Mouse (Mus musculus): ENCODE measurements around the gene Mthfsd. TPM values are rescaled to one million over a fixed set of nuclear protein-coding genes. Genes with fewer than 3 reads are reported as not detected.

Mthfsd gene
- total RNA-seq, 2 experiments from 2014 or later = 40.0 to 46.5 TPM

DNA sequence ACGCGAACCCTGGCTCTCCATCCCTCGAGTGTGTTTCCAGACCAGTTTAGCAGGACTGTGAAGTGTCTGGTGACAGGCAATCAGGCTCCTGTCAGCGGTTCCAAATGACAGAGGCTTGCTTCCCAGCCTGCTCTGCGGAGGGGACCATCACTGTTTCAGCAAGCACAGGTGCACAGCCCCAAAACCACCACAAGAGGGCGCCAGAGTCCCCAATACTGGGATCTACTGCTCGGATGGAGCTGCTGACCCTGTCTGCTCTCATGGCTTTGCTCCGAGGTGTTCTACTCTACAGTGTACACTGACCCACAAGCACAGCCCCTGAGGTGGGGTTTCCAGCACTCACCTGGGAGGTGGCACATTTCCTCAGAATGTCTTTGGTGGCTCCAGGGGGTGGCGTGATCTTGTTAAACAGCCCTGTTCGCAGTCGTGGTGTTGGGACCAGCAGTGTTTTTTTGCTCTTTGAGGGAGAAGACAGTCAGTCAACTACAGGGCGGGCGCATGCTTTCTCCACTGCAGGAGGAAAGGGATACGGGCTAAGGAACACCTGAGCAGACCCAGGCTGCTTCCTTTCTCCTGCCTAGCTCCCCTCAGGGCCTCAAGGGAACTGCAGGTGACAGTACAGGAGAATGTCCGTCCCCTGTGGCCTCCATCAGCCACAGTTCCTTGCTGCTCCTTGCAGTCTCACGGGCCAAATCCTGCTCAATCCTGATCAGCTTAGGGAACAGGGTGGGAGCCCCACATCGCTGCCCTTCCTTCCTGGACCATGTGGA is 4.0 kb downstream of the Mthfsd start:
- peak; percentile 60 to 77 for DNase-seq (ENCODE audit: extremely low spot score in 1 of 2, low spot score in 2 of 2)
- no peak overlapping the region for H3K27ac ChIP-seq
- H3K4me3 ChIP-seq = no peak overlapping the region
- intact Hi-C loops (cut with DNase I) = no loop called here
- peak; percentile 98 for TF ChIP-seq CTCF (IDR thresholded peaks at IDR 0.05)

DNA sequence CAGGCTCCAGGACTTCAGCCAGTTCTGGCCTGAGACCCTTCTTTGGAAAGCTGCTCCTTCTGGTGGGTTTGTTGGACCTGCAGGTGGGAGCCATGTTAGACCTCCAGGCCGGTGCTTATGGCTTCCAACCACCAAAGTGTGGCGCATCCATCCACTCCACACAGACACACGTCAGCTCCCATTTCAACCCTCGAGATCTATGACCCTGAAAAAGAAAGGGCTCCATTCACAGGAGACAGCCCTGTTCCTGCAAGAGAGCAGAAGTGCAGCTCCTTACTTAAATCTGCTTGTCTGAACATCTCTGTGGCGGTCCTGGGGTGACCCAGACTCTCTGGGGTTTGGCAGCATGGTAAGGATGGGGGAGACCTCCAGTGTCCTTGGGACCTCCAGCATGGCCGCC is 14.7 kb downstream of the Mthfsd start:
- H3K27ac ChIP-seq = no peak overlapping the region
- intact Hi-C loops (cut with DNase I) = loop anchor here (2.0 to 5.0 kb wide), 2 partner anchors 121 to 417 kb away; no protein-coding TSS in a partner anchor
- no peak overlapping the region for H3K4me3 ChIP-seq
- DNase-seq (ENCODE audit: extremely low spot score in 1 of 2, low spot score in 2 of 2) = no peak
- no peak for TF ChIP-seq CTCF (IDR thresholded peaks at IDR 0.05)

- peak; percentile 77 to 84 for DNase-seq (ENCODE audit: extremely low spot score in 1 of 2, low spot score in 2 of 2)
- Histone ChIP-seq H3K27ac (no peak overlapping the region), H3K4me3 (no peak overlapping the region)
- intact Hi-C loops (cut with DNase I) = loop anchor here (1.0 to 5.0 kb wide), 3 partner anchors 120 to 416 kb away; no protein-coding TSS in a partner anchor
- TF ChIP-seq CTCF (IDR thresholded peaks at IDR 0.05) = peak; percentile 88
Measured at GRCm38 (mm10) chr8:121092627-121093026, 15.6 kb downstream of the Mthfsd start.

DNA sequence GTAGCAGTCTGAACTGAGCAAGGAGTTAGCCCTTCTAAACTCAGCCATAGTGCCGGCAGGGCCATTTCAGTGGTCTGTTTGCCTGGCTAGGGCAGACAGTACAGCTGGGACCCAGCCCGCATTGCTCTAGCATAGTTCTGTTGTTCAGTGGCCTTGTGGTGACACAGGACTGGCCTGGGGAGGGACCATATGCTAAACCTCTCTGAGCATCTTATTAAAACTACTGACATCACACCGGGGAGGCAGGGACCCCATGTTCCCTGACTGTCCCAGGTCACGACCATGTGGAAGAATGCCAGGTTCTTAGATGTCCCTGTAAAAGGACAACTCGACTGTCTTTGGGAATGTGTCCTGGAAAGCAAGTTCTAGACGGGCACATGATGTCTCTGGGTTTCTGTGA is 16.1 kb downstream of the Mthfsd start:
- intact Hi-C loops (cut with DNase I) = loop anchor here (1.0 to 5.0 kb wide), 3 partner anchors 120 to 415 kb away; no protein-coding TSS in a partner anchor
- no peak for TF ChIP-seq CTCF (IDR thresholded peaks at IDR 0.05)
- no peak overlapping the region for H3K27ac ChIP-seq
- no peak for DNase-seq (ENCODE audit: extremely low spot score in 1 of 2, low spot score in 2 of 2)
- H3K4me3 ChIP-seq = no peak overlapping the region

DNA sequence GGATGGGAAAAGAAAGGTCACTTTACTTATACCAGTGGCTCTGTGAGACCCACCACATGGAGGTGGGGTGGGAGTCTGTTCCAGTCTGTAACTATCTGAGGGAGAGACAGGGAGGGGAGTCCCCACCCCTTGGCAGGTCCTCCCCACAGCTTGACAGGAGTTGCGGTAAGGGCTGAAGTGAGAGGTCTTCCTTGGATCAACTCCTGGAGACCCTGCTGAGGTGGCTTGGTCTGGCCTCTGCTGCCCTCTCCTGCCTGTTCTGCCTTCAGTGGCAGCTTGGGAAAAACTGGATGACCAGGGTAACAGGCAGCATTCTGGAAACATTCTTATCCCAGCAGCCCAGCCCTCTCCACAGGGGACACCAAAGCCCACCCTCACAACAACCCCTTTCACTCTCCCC is 17.5 kb downstream of the Mthfsd start:
- TF ChIP-seq CTCF (IDR thresholded peaks at IDR 0.05) = peak; percentile 8; the same call in 1 of the 2 replicates
- Histone ChIP-seq H3K27ac (no peak overlapping the region), H3K4me3 (no peak overlapping the region)
- no peak for DNase-seq (ENCODE audit: extremely low spot score in 1 of 2, low spot score in 2 of 2)
- intact Hi-C loops (cut with DNase I) = loop anchor here (5.0 kb wide), 1 partner anchor 118 kb away; no protein-coding TSS in a partner anchor

- Histone ChIP-seq H3K4me3 (no peak overlapping the region), H3K27ac (no peak overlapping the region)
- no peak for DNase-seq (ENCODE audit: extremely low spot score in 1 of 2, low spot score in 2 of 2)
- intact Hi-C loops (cut with DNase I) = loop anchor here (5.0 kb wide), 2 partner anchors 118 to 193 kb away; no protein-coding TSS in a partner anchor
- no peak for TF ChIP-seq CTCF (IDR thresholded peaks at IDR 0.05)
Measured at GRCm38 (mm10) chr8:121089631-121090380, 18.4 kb downstream of the Mthfsd start.

- Histone ChIP-seq H3K4me3 (no peak overlapping the region), H3K27ac (no peak overlapping the region)
- no peak for TF ChIP-seq CTCF (IDR thresholded peaks at IDR 0.05)
- no peak for DNase-seq (ENCODE audit: extremely low spot score in 1 of 2, low spot score in 2 of 2)
- intact Hi-C loops (cut with DNase I) = loop anchor here (5.0 kb wide), 1 partner anchor 192 kb away; no protein-coding TSS in a partner anchor
Measured at GRCm38 (mm10) chr8:121088871-121089630, 19.1 kb downstream of the Mthfsd start.

DNA sequence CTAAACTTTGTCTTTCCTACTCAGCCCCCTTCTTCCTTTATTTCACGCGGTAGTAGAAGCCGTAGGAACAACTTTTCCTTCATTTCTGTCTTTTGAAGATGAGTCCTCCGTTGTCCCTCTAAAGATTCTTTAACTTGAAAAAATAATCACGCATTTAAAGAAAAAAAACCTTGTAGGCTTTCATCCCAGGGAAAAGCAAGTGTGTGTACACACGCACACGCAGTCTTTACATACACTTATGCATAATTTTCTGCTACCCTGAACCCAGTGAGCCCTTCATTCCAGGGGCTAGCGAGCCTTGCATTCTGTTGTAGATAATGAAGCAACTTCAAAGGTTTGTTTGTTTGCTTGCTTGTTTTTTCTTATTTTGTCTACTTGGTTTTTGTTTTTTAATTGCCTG is 19.9 kb downstream of the Mthfsd start:
- intact Hi-C loops (cut with DNase I) = loop anchor here (5.0 kb wide), 1 partner anchor 191 kb away; no protein-coding TSS in a partner anchor

GRCm38 (mm10) chr8:121086004-121086900 is 21.9 kb downstream of the Mthfsd start:
- DNase-seq (ENCODE audit: extremely low spot score in 1 of 2, low spot score in 2 of 2) = no peak
- H3K27ac ChIP-seq = no peak overlapping the region
- no peak for TF ChIP-seq CTCF (IDR thresholded peaks at IDR 0.05)
- no peak overlapping the region for H3K4me3 ChIP-seq
- intact Hi-C loops (cut with DNase I) = loop anchor here (5.0 kb wide), 1 partner anchor 189 kb away; no protein-coding TSS in a partner anchor

More for the DNA sequence above, 19.9 kb downstream of the Mthfsd start:
- no peak overlapping the region for H3K27ac ChIP-seq
- no peak for TF ChIP-seq CTCF (IDR thresholded peaks at IDR 0.05)
- DNase-seq (ENCODE audit: extremely low spot score in 1 of 2, low spot score in 2 of 2) = no peak
- H3K4me3 ChIP-seq = no peak overlapping the region

DNA sequence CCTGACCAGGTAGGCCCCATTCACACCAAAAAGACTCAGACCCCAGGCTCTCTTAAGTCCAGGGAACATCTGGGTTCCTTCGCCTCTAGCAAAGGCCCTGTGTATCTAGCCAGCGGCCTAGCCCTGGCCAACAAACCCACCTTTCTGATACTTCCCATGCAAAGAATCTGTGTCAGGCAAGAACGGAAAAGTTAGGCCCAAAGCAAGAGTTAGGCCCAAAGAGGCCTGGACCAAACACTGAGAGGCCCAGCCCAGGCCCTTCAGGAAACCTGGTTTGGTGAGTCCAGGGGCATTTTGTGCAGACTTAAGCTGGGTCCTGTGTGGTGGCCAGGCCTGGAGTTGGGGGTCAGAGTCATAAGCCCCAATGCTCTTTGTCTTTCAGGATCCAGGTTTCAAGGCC is 22.6 kb downstream of the Mthfsd start:
- intact Hi-C loops (cut with DNase I) = loop anchor here (5.0 kb wide), 1 partner anchor 188 kb away; no protein-coding TSS in a partner anchor

More for the DNA sequence above, 22.6 kb downstream of the Mthfsd start:
- no peak for DNase-seq (ENCODE audit: extremely low spot score in 1 of 2, low spot score in 2 of 2)
- TF ChIP-seq CTCF (IDR thresholded peaks at IDR 0.05) = no peak
- H3K27ac ChIP-seq = no peak overlapping the region
- no peak overlapping the region; the same call in 1 of the 2 replicates for H3K4me3 ChIP-seq
